Mouse (Mus musculus) testis, adult 2 months (tissue): ENCODE measurements around the gene Sema5a.

Experiments used
- CTCF ChIP-seq: fragments of 200-500 bp; IDR thresholded peaks from 2 replicates; pipeline ENCODE4 v1.5.1; 2012; ENCODE audit warnings: low read depth, mild to moderate bottlenecking, inconsistent platforms, low read length, moderate library complexity; ENCODE audit not compliant: control insufficient read depth, insufficient read depth, insufficient replicate concordance
- POLR2A ChIP-seq: fragments of 200-500 bp; IDR thresholded peaks from 2 replicates; pipeline ENCODE4 v1.6.1; 2012; ENCODE audit warnings: low read depth, mild to moderate bottlenecking, inconsistent platforms, low read length, moderate library complexity; ENCODE audit not compliant: control insufficient read depth

GRCm38 (mm10) chr15:32380311-32380710 is 135.7 kb downstream of the Sema5a start:
- TF ChIP-seq CTCF = no peak
- no peak for TF ChIP-seq POLR2A
